Mouse (Mus musculus) stomach, postnatal 0 days (tissue): ENCODE results near the gene Gm13275. TPM values are rescaled to one million over a fixed set of nuclear protein-coding genes. Genes with fewer than 3 reads are reported as not detected.
"Not testable (repeated sequence)": the region's sequence is repeated elsewhere in the genome, so short reads cannot be mapped to it uniquely, and the experiment has no call there.

ENCODE experiments used
- ATAC-seq: fragments of 200-750 bp; cut with Nextera tagmentation; 2 replicates; pipeline ENCODE4 v1.8.0; 2017; ENCODE audit not compliant: low FRiP score, low TSS enrichment
- DNase-seq: peaks from one replicate; pipeline ENCODE4 v3.0.0-alpha.2; 2016; ENCODE audit warnings: low spot score
- H3K27ac ChIP-seq: fragments of 300-500 bp; sonication (generic); replicated peaks from 2 replicates; pipeline ENCODE4 v1.5.1; 2014; ENCODE audit warnings: mild to moderate bottlenecking, control low read depth
- H3K27me3 ChIP-seq: fragments of 300-500 bp; sonication (generic); 2 replicates; pipeline ENCODE4 v1.6.1; 2014; ENCODE audit warnings: low read length; ENCODE audit not compliant: control insufficient read depth, insufficient read depth
- H3K36me3 ChIP-seq: fragments of 300-500 bp; sonication (generic); 2 replicates; pipeline ENCODE4 v1.6.1; 2014; ENCODE audit warnings: low read length, mixed read lengths; ENCODE audit not compliant: control insufficient read depth, insufficient read depth
- H3K4me1 ChIP-seq: fragments of 300-500 bp; sonication (generic); replicated peaks from 2 replicates; pipeline ENCODE4 v1.6.1; 2014; ENCODE audit warnings: antibody characterized with exemption; ENCODE audit not compliant: control insufficient read depth, insufficient read depth
- H3K4me2 ChIP-seq: fragments of 300-500 bp; sonication (generic); replicated peaks from 2 replicates; pipeline ENCODE4 v1.6.1; 2014; ENCODE audit warnings: low read depth, mild to moderate bottlenecking, control low read depth, moderate library complexity
- H3K4me3 ChIP-seq: fragments of 300-500 bp; sonication (generic); 2 replicates; pipeline ENCODE4 v1.5.1; 2014; ENCODE audit warnings: low read depth, low read length, control low read depth
- H3K9ac ChIP-seq: fragments of 300-500 bp; sonication (generic); 2 replicates; pipeline ENCODE4 v1.6.1; 2014; ENCODE audit warnings: mild to moderate bottlenecking, low read length, control low read depth, mixed read lengths
- H3K9me3 ChIP-seq: fragments of 300-500 bp; sonication (generic); 2 replicates; pipeline ENCODE4 v1.6.1; 2016; ENCODE audit warnings: low read length; ENCODE audit not compliant: control insufficient read depth
- CTCF ChIP-seq: IDR thresholded peaks from 2 replicates; pipeline ENCODE4 v1.5.1; 2016; ENCODE audit warnings: antibody characterized with exemption, low read depth, mild to moderate bottlenecking, moderate library complexity
- WGBS: fragments of 180-500 bp; shearing (Covaris S2); extraction: QIAGEN DNeasy Blood & Tissue Kit; methylation state at CpG from one replicate; pipeline ENCODE4 v1.1.7; 2014; 5-methylcytosine and 5-hydroxymethylcytosine counted together
- polyA plus RNA-seq: library from polyadenylated mRNA; unstranded; fragments of >200 nt; fragmentation: Nextera tagmentation; extraction: Ambion mirVana; gene quantifications from 2 replicates; pipeline ENCODE4 v1.2.1, GENCODE M21; 2015

Gm13275 gene
- polyA plus RNA-seq, 1 experiment from 2014 or later = not detected

DNA sequence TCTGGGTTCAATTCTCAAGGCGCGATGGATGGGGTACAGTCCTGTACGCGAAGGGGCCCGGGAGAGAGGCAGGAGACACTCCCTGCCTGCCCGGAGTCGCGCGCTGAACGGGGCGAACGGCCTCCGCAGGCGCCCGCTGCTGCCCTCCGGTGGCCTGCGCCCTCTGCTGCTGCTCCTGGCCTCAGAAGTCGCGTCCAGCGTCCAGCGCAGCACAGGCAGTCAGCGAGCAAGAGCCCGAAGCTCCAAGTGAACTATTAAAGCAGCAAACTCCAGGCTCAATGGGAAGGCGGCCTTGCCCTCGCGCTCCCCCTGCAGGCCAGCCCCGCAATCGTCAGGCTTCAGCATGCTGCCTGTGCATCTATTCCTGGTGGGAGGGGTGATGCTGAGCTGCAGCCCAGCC lies 33.9 kb upstream of the Gm13275 start:
- Histone ChIP-seq H3K4me3 (peak overlapping the region; percentile 31), H3K4me2 (peak overlapping the region; percentile 41), H3K27ac (0 out of 2 replicates have a peak overlapping the region, but pooled peaks have one; percentile 24)
- peak; percentile 71 for TF ChIP-seq CTCF
- not testable (repeated sequence) for H3K36me3 ChIP-seq, H3K9me3 ChIP-seq, H3K9ac ChIP-seq, H3K4me1 ChIP-seq, ATAC-seq, H3K27me3 ChIP-seq
- DNase-seq = peak; percentile 79
- under 1% methylated on average over 21 of the region's 28 CpGs for WGBS

DNA sequence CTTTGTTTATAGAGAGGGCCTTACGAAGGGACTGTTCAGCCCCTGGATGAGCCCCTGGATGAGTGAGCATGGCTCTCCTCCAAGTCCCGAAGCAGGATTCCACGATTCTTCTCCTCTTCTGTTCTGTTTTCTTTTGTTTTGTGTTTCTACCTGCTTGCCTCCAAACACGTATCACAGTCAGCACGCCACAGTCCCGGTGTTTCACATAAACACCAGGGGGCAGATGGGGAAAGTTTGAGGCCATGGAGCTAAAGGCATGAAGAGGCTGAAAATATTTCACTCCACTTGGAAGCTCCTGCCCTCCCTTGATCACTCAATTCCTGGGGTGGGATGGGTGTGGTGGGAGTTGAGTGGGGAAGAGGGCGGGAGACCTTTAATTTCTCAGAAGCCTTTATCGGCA lies 32.5 kb upstream of the Gm13275 start:
- H3K36me3 ChIP-seq, DNase-seq, H3K27me3 ChIP-seq, H3K27ac ChIP-seq, H3K9ac ChIP-seq, H3K4me1 ChIP-seq, H3K9me3 ChIP-seq, H3K4me2 ChIP-seq, ATAC-seq, H3K4me3 ChIP-seq: not testable (repeated sequence)
- peak; percentile 16; the same call in 1 of the 2 replicates for TF ChIP-seq CTCF
- WGBS = 60% methylated on average over 6 of the region's 8 CpGs

DNA sequence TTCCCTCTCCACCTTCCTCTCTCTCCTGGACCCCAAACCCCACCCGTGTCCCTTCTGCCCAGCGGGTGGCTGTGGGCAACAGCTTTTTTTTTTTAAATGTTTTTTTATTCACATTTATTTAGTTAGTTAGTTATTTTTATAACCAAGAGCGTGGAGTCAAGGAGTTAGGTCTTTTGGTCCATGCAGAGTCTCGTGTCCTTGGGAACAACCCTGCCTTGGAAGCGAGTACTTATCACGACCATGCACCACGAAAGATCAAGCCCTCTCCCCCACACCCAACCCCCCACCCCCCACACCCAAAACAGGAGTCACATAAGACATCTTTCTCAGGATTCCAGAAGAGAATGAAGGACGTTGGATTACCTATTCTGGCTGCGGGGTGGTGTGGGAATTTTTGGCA lies 31.9 kb upstream of the Gm13275 start:
- not testable (repeated sequence) for H3K27ac ChIP-seq, H3K4me2 ChIP-seq, H3K36me3 ChIP-seq, H3K27me3 ChIP-seq, H3K9me3 ChIP-seq, DNase-seq, H3K4me1 ChIP-seq, ATAC-seq, H3K9ac ChIP-seq, H3K4me3 ChIP-seq
- 51% methylated on average over 8 of the region's 9 CpGs for WGBS

- peak; percentile 67 for TF ChIP-seq CTCF
- not testable (repeated sequence) for H3K9ac ChIP-seq, H3K27me3 ChIP-seq, ATAC-seq, H3K4me1 ChIP-seq, H3K27ac ChIP-seq, H3K36me3 ChIP-seq, H3K9me3 ChIP-seq
- peak; percentile 70 for DNase-seq
- 2% methylated on average over 17 of the region's 42 CpGs for whole genome bisulfite sequencing
- peak overlapping the region; percentile 35; the same call in 1 of the 2 replicates for H3K4me2 ChIP-seq
- 0 out of 2 replicates have a peak overlapping the region, but pooled peaks have one; percentile 13 for H3K4me3 ChIP-seq
Observed at GRCm38 (mm10) chr4:88763384-88764018, 30.8 kb upstream of the Gm13275 start.

- H3K9me3 ChIP-seq, H3K27me3 ChIP-seq, ATAC-seq, H3K9ac ChIP-seq, DNase-seq, H3K4me2 ChIP-seq, H3K4me3 ChIP-seq, H3K4me1 ChIP-seq, H3K36me3 ChIP-seq, H3K27ac ChIP-seq: not testable (repeated sequence)
- no CpG with 5 or more reads among the region's 32 CpGs for WGBS
Observed at GRCm38 (mm10) chr4:88773534-88773933, 20.8 kb upstream of the Gm13275 start, which contains the start of gene Gm13290. TSS of gene Gm13290 (plus strand) at chr4:88773834.

DNA sequence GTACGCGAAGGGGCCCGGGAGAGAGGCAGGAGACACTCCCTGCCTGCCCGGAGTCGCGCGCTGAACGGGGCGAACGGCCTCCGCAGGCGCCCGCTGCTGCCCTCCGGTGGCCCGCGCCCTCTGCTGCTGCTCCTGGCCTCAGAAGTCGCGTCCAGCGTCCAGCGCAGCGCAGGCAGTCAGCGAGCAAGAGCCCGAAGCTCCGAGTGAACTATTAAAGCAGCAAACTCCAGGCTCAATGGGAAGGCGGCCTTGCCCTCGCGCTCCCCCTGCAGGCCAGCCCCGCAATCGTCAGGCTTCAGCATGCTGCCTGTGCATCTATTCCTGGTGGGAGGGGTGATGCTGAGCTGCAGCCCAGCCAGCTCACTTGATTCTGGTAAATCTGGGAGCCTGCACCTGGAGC lies 17.7 kb upstream of the Gm13275 start, which contains the start of gene Gm13289:
Gene Gm13289 (plus strand): TSS at position 301 of the 400 bp plus-strand sequence.
- not testable (repeated sequence) for H3K9ac ChIP-seq, DNase-seq, H3K4me1 ChIP-seq, H3K36me3 ChIP-seq, H3K4me2 ChIP-seq, H3K27me3 ChIP-seq, H3K4me3 ChIP-seq, H3K9me3 ChIP-seq, ATAC-seq, H3K27ac ChIP-seq
- no CpG with 5 or more reads among the region's 29 CpGs for WGBS

GRCm38 (mm10) chr4:88779550-88779949 lies 14.7 kb upstream of the Gm13275 start, which contains the start of gene Gm13272:
TSS of gene Gm13272 (plus strand) at chr4:88779850.
- H3K27ac ChIP-seq, ATAC-seq, H3K36me3 ChIP-seq, H3K9ac ChIP-seq, H3K9me3 ChIP-seq, H3K27me3 ChIP-seq, H3K4me2 ChIP-seq, H3K4me3 ChIP-seq, DNase-seq, H3K4me1 ChIP-seq: not testable (repeated sequence)
- WGBS = no CpG with 5 or more reads among the region's 29 CpGs

DNA sequence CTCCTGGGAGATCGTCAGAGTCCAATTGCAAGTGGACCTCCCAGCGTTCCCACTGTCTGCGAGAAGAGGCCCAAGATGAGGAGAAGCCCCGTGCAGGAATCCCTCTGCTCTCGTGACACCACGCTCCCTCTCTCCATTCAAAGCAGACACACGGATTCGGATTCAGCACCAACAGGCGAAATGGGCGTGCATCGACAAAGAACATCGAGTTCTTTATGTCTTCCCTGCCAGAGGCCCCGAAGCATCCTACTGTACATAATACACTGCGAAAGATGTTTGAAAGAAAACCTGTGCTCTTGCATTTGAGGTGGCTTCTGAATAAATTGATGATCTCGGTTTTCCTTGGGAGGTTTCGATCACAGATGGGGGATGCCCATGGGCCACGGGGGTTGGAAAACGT lies 14.0 kb upstream of the Gm13275 start:
- H3K27me3 ChIP-seq, H3K4me2 ChIP-seq, DNase-seq, ATAC-seq, H3K27ac ChIP-seq, H3K9me3 ChIP-seq, H3K9ac ChIP-seq, H3K4me1 ChIP-seq, H3K36me3 ChIP-seq, H3K4me3 ChIP-seq: not testable (repeated sequence)
- 46% methylated on average over 15 of the region's 18 CpGs for WGBS

DNA sequence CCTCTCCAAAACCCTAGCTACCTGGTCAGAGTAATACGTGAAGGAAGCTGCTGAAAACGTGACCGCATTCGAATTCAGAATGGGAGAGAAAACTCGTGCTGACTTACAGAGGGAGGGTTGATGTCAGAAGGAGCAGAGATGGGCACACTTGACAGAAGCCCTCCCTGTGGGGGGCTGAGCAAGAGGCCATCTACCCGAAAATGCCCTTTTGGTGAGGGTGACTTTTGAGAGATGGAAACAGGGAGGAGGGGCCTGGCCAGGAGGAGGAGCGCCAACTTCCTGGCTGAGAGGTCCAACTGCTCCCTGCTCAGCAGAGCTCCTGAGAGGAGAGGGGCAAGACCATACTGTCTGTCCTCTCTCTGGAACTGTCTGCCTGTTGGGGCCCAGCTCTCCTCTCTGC lies 12.5 kb upstream of the Gm13275 start, which contains the start of gene Ifnz:
Gene Ifnz (plus strand): TSS at position 301 of the 400 bp plus-strand sequence.
- H3K27ac ChIP-seq, H3K36me3 ChIP-seq, H3K4me1 ChIP-seq, DNase-seq, ATAC-seq, H3K27me3 ChIP-seq, H3K9ac ChIP-seq, H3K9me3 ChIP-seq, H3K4me3 ChIP-seq: not testable (repeated sequence)
- WGBS = 32% methylated on average over 4 of the region's 7 CpGs
- H3K4me2 ChIP-seq = 0 out of 2 replicates have a peak within 1 kb of the TSS, but pooled peaks have one; percentile 29
